Mouse (Mus musculus) heart, embryonic 14.5 days (tissue): ENCODE results near the gene Tmem218. TPM values are rescaled to one million over a fixed set of nuclear protein-coding genes. Genes with fewer than 3 reads are reported as not detected.

ENCODE experiments used
- ATAC-seq: fragments of 200-750 bp; cut with Nextera tagmentation; 2 replicates; pipeline ENCODE4 v1.8.0; 2017; ENCODE audit warnings: low read depth, moderate TSS enrichment; ENCODE audit not compliant: insufficient number of reproducible peaks, insufficient read depth, low FRiP score
- H3K27ac ChIP-seq, 2 experiments: fragments of 200-500 bp in 1 of 2; fragments of 300-500 bp in 1 of 2; sonication (generic) in 1 of 2; replicated peaks in 1 of 2; 2 replicates each; pipeline ENCODE4 v1.5.1; 2012 to 2014; ENCODE audit warnings: low read depth in 2 of 2, low read length in 2 of 2, control low read depth in 1 of 2, mild to moderate bottlenecking in 1 of 2, mixed read lengths in 1 of 2; ENCODE audit not compliant: control insufficient read depth in 1 of 2, insufficient read depth in 1 of 2
- H3K27me3 ChIP-seq: fragments of 300-500 bp; sonication (generic); 2 replicates; pipeline ENCODE4 v1.6.1; 2014; ENCODE audit warnings: mild to moderate bottlenecking, low read length, control low read depth; ENCODE audit not compliant: control insufficient read depth, insufficient read depth
- H3K36me3 ChIP-seq: fragments of 300-500 bp; sonication (generic); 2 replicates; pipeline ENCODE4 v1.6.1; 2014; ENCODE audit warnings: mild to moderate bottlenecking, control low read depth, low read length, mixed read lengths; ENCODE audit not compliant: control insufficient read depth, insufficient read depth
- H3K4me1 ChIP-seq, 2 experiments: fragments of 200-500 bp in 1 of 2; fragments of 300-500 bp in 1 of 2; sonication (generic) in 1 of 2; 2 replicates each; pipeline ENCODE4 v1.6.1; 2012 to 2014; ENCODE audit warnings: low read length in 2 of 2, control low read depth in 1 of 2, mixed read lengths in 1 of 2; ENCODE audit not compliant: control insufficient read depth in 2 of 2, insufficient read depth in 2 of 2
- H3K4me2 ChIP-seq: fragments of 300-500 bp; sonication (generic); 2 replicates; pipeline ENCODE4 v1.6.1; 2014; ENCODE audit warnings: mild to moderate bottlenecking, low read length
- H3K4me3 ChIP-seq, 2 experiments: fragments of 200-500 bp in 1 of 2; fragments of 300-500 bp in 1 of 2; sonication (generic) in 1 of 2; 2 replicates each; pipeline ENCODE4 v1.5.1; 2012 to 2014; ENCODE audit warnings: low read length in 2 of 2, mild to moderate bottlenecking in 2 of 2, control low read depth in 1 of 2, low read depth in 1 of 2, moderate library complexity in 1 of 2; ENCODE audit not compliant: control insufficient read depth in 1 of 2, insufficient read depth in 1 of 2
- H3K9ac ChIP-seq: fragments of 300-500 bp; sonication (generic); 2 replicates; pipeline ENCODE4 v1.6.1; 2014; ENCODE audit warnings: mild to moderate bottlenecking, low read length
- H3K9me3 ChIP-seq: fragments of 300-500 bp; sonication (generic); 2 replicates; pipeline ENCODE4 v1.6.1; 2016; ENCODE audit warnings: low read length, control low read depth; ENCODE audit not compliant: control insufficient read depth
- WGBS: fragments of 180-500 bp; shearing (Covaris S2); extraction: QIAGEN DNeasy Blood & Tissue Kit; methylation state at CpG from one replicate; pipeline ENCODE4 v1.1.7; 2014; 5-methylcytosine and 5-hydroxymethylcytosine counted together
- polyA plus RNA-seq: library from polyadenylated mRNA; unstranded; fragments of >200 nt; fragmentation: Nextera tagmentation; extraction: Ambion mirVana; gene quantifications from 2 replicates; pipeline ENCODE4 v1.2.1, GENCODE M21; 2014

Tmem218 gene
- polyA plus RNA-seq, 1 experiment from 2014 or later = 10.7 TPM

GRCm38 (mm10) chr9:37232201-37233195 lies 24.5 kb downstream of the Tmem218 start:
- H3K4me3 ChIP-seq = no peak overlapping the region
- no peaks in the 10 kb centered on the region; a peak in 1 of 4 replicates for H3K4me1 ChIP-seq
- H3K4me2 ChIP-seq = no peak overlapping the region
- H3K9ac ChIP-seq = no peak overlapping the region
- no peaks in the 10 kb centered on the region for H3K36me3 ChIP-seq
- no peak for ATAC-seq
- H3K9me3 ChIP-seq = no peaks in the 10 kb centered on the region
- no peak overlapping the region for H3K27ac ChIP-seq
- 68% methylated on average over 22 of the region's 22 CpGs for WGBS
- no peaks in the 10 kb centered on the region for H3K27me3 ChIP-seq

- no peaks in the 10 kb centered on the region for H3K27me3 ChIP-seq
- ATAC-seq = no peak
- no peaks in the 10 kb centered on the region for H3K36me3 ChIP-seq
- H3K4me1 ChIP-seq = no peaks in the 10 kb centered on the region; a peak in 1 of 4 replicates
- no peak overlapping the region for H3K4me3 ChIP-seq
- WGBS = 57% methylated on average over 4 of the region's 4 CpGs
- no peak overlapping the region for H3K9ac ChIP-seq
- no peak overlapping the region for H3K4me2 ChIP-seq
- H3K27ac ChIP-seq = no peak overlapping the region
- H3K9me3 ChIP-seq = no peaks in the 10 kb centered on the region
Measured at GRCm38 (mm10) chr9:37235951-37236737, 28.1 kb downstream of the Tmem218 start.

GRCm38 (mm10) chr9:37242764-37243163 lies 34.7 kb downstream of the Tmem218 start:
- H3K9me3 ChIP-seq = no peaks in the 10 kb centered on the region
- H3K4me3 ChIP-seq = no peak overlapping the region
- H3K4me2 ChIP-seq = no peak overlapping the region
- no peaks in the 10 kb centered on the region for H3K27me3 ChIP-seq
- no peak for ATAC-seq
- whole genome bisulfite sequencing = 72% methylated on average over 3 of the region's 3 CpGs
- H3K27ac ChIP-seq = no peak overlapping the region
- no peaks in the 10 kb centered on the region for H3K4me1 ChIP-seq
- no peaks in the 10 kb centered on the region for H3K36me3 ChIP-seq
- H3K9ac ChIP-seq = no peak overlapping the region

- Histone ChIP-seq H3K27me3 (no peaks in the 10 kb centered on the region), H3K4me2 (no peak overlapping the region), H3K27ac (no peak overlapping the region), H3K9me3 (no peaks in the 10 kb centered on the region), H3K4me1 (peaks cover 0 to 6% of the 10 kb centered on the region in 2 experiments; a peak in 1 of 4 replicates), H3K36me3 (no peaks in the 10 kb centered on the region), H3K9ac (no peak overlapping the region), H3K4me3 (no peak overlapping the region)
- ATAC-seq = no peak
- 79% methylated on average over 1 of the region's 1 CpGs for WGBS
Measured at GRCm38 (mm10) chr9:37244600-37244999, 36.6 kb downstream of the Tmem218 start.

- H3K36me3 ChIP-seq = no peaks in the 10 kb centered on the region
- no peaks in the 10 kb centered on the region for H3K9me3 ChIP-seq
- no peak overlapping the region for H3K9ac ChIP-seq
- no peak overlapping the region for H3K4me2 ChIP-seq
- peaks cover 0 to 6% of the 10 kb centered on the region in 2 experiments; a peak in 1 of 4 replicates for H3K4me1 ChIP-seq
- H3K27ac ChIP-seq = no peak overlapping the region
- ATAC-seq = no peak
- no peak overlapping the region for H3K4me3 ChIP-seq
- H3K27me3 ChIP-seq = no peaks in the 10 kb centered on the region
- WGBS = 54% methylated on average over 2 of the region's 2 CpGs
Measured at GRCm38 (mm10) chr9:37245404-37245803, 37.4 kb downstream of the Tmem218 start.

GRCm38 (mm10) chr9:37245810-37246209 lies 37.8 kb downstream of the Tmem218 start:
- H3K27ac ChIP-seq = no peak overlapping the region
- no peak for ATAC-seq
- WGBS = 91% methylated on average over 1 of the region's 1 CpGs
- H3K4me1 ChIP-seq = peaks cover 0 to 6% of the 10 kb centered on the region in 2 experiments; a peak in 1 of 4 replicates
- H3K4me3 ChIP-seq = no peak overlapping the region
- H3K9ac ChIP-seq = no peak overlapping the region
- no peaks in the 10 kb centered on the region for H3K36me3 ChIP-seq
- H3K4me2 ChIP-seq = no peak overlapping the region
- no peaks in the 10 kb centered on the region for H3K9me3 ChIP-seq
- H3K27me3 ChIP-seq = no peaks in the 10 kb centered on the region

GRCm38 (mm10) chr9:37247429-37247828 lies 39.4 kb downstream of the Tmem218 start:
- H3K9ac ChIP-seq = no peak overlapping the region
- H3K27me3 ChIP-seq = no peaks in the 10 kb centered on the region
- H3K36me3 ChIP-seq = no peaks in the 10 kb centered on the region
- ATAC-seq = no peak
- H3K9me3 ChIP-seq = no peaks in the 10 kb centered on the region
- no peak overlapping the region for H3K4me2 ChIP-seq
- H3K27ac ChIP-seq = no peak overlapping the region
- H3K4me1 ChIP-seq = peaks cover 0 to 6% of the 10 kb centered on the region in 2 experiments; a peak in 1 of 4 replicates
- H3K4me3 ChIP-seq = no peak overlapping the region
